Mouse (Mus musculus) thymus, adult 2 months (tissue): ENCODE measurements around the gene Ralbp1. TPM values are rescaled to one million over a fixed set of nuclear protein-coding genes. Genes with fewer than 3 reads are reported as not detected.

Source experiments
- DNase-seq: peaks from one replicate; pipeline ENCODE4 v3.0.0; 2021
- H3K27ac ChIP-seq: fragments of 200-500 bp; 2 replicates; pipeline ENCODE4 v1.5.1; 2012; ENCODE audit warnings: low read length, control low read depth; ENCODE audit not compliant: control insufficient read depth, insufficient read depth
- H3K27me3 ChIP-seq: fragments of 200-500 bp; 2 replicates; pipeline ENCODE4 v1.6.1; 2012; ENCODE audit warnings: mild to moderate bottlenecking, low read length, moderate library complexity, mixed read lengths; ENCODE audit not compliant: control insufficient read depth, insufficient read depth
- H3K36me3 ChIP-seq: fragments of 200-500 bp; 2 replicates; pipeline ENCODE4 v1.6.1; 2012; ENCODE audit warnings: mild to moderate bottlenecking, low read length, moderate library complexity; ENCODE audit not compliant: control insufficient read depth, insufficient read depth
- H3K4me1 ChIP-seq: fragments of 200-500 bp; replicated peaks from 2 replicates; pipeline ENCODE4 v1.6.1; 2012; ENCODE audit warnings: low read length; ENCODE audit not compliant: control insufficient read depth, insufficient read depth
- H3K4me3 ChIP-seq: fragments of 200-500 bp; 2 replicates; pipeline ENCODE4 v1.5.1; 2012; ENCODE audit warnings: mild to moderate bottlenecking, low read length, control low read depth, moderate library complexity; ENCODE audit not compliant: control insufficient read depth, insufficient read depth
- CTCF ChIP-seq: fragments of 200-500 bp; IDR thresholded peaks from 2 replicates; pipeline ENCODE4 v1.5.1; 2012; ENCODE audit warnings: mild to moderate bottlenecking, control low read depth, low read length, moderate library complexity, borderline replicate concordance; ENCODE audit not compliant: control insufficient read depth, poor library complexity, insufficient read depth; ENCODE audit errors: extremely low read depth
- POLR2A ChIP-seq: fragments of 200-500 bp; IDR thresholded peaks from 2 replicates; pipeline ENCODE4 v1.6.1; 2012; ENCODE audit warnings: mild to moderate bottlenecking, low read length, control low read depth, moderate library complexity; ENCODE audit not compliant: control insufficient read depth, poor library complexity, insufficient read depth; ENCODE audit errors: extremely low read depth
- WGBS: fragments of 180-500 bp; shearing (Covaris S2); methylation state at CpG from one replicate; pipeline ENCODE4 v1.1.7; 2018; 5-methylcytosine and 5-hydroxymethylcytosine counted together
- polyA plus RNA-seq: library from polyadenylated mRNA; depleted of rRNA; stranded (reverse); fragments of >200 nt; gene quantifications from 2 replicates; pipeline ENCODE4 v1.2.3, GENCODE M21; 2012

The Ralbp1 gene
- polyA plus RNA-seq, 1 experiment, result 47.6 TPM

DNA sequence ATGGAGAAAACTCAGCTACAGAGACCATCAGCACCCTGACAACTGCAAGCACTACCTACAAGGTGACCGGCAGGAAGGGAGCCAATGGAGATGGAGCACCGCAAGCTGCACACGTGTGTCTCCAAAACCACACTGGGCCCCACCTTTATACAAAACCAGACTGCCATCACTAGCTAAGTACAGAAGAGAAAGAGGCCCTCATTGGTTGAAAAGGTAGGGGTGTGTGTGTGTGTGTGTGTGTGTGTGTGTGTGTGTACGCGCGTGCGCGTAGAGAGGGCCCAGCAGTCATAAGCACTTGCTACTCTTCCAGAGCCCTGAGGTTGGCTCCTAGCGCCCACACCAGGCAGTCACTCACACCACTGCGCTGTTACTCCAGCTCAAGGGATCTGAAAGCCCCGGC is 11.8 kb downstream of the Ralbp1 start:
- no peak for DNase-seq
- no peaks in the 10 kb centered on the region for H3K36me3 ChIP-seq
- 60% methylated on average over 11 of the region's 11 CpGs for WGBS
- H3K4me3 ChIP-seq, result no peak overlapping the region
- H3K27ac ChIP-seq, result no peak overlapping the region
- TF ChIP-seq CTCF, result no peak
- no peak for TF ChIP-seq POLR2A
- peaks cover 25% of the 10 kb centered on the region for H3K4me1 ChIP-seq
- no peaks in the 10 kb centered on the region for H3K27me3 ChIP-seq

DNA sequence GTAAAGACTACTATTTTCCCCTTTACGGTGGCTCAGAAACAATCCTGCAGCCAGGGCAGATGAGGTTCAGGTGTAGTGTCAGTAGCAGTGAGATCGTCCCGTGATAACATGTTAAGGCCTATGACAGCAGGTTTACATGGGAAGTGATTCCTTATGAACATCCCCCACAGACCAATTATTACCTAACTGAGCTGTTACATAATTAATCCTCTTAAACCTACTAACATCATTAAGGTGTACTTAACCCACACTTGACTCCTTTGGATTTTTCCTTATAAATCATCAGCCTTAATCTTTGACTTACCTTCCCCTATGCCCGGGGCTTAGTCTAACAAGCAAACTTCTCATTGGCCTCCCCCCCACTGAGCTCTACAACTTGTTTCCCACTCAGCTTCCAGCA is 12.4 kb downstream of the Ralbp1 start:
- H3K4me1 ChIP-seq, result peaks cover 25% of the 10 kb centered on the region
- no peak overlapping the region for H3K4me3 ChIP-seq
- TF ChIP-seq CTCF, result no peak
- TF ChIP-seq POLR2A, result no peak
- no peak overlapping the region for H3K27ac ChIP-seq
- no peak for DNase-seq
- no peaks in the 10 kb centered on the region for H3K27me3 ChIP-seq
- WGBS, result 91% methylated on average over 4 of the region's 4 CpGs
- no peaks in the 10 kb centered on the region for H3K36me3 ChIP-seq

DNA sequence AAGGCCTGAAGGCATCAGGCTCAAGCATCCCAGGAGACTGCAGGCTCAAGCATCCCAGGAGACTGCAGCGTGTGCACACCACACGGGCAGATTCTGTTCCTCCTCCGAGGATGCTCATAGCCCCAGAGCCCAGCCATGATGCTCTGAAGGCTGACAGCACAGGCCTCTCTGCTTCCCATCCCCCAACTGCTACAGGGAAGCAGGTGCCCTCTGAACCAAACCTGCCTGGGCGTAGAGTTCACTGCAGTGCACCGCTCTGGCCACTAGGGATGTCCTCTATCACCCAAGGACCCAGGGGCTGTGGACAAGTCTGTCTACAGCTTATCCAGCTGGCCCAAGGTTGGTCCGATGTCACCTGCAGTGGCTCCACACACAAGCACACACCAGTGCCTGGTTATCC is 12.9 kb downstream of the Ralbp1 start:
- DNase-seq, result peak; percentile 70
- Histone ChIP-seq H3K4me1 (peaks cover 25% of the 10 kb centered on the region), H3K36me3 (no peaks in the 10 kb centered on the region), H3K27ac (peak overlapping the region; percentile 50), H3K4me3 (no peak overlapping the region), H3K27me3 (no peaks in the 10 kb centered on the region)
- TF ChIP-seq CTCF (peak; percentile 88), POLR2A (no peak)
- 57% methylated on average over 6 of the region's 6 CpGs for WGBS

DNA sequence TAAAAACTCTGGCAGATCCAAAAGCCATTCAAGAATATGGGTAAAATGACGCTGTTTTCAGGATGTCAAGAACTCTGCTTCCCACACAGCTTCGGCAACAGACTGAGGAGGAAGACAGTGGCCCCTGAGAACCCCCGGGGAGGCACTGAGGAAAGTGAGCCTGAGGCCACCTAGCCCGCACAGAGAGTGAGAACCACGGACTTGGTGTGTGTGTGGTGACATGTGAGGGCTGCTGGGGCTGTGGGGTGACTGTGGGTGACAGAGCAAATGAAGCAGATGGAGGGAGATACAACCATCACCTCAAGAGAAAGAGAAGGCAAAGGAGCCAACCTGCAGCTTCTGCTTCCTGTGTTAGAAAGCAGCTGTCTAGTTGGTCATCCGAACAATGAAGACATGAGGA is 13.5 kb downstream of the Ralbp1 start:
- no peak overlapping the region for H3K4me3 ChIP-seq
- H3K27ac ChIP-seq, result peak overlapping the region; percentile 50
- no peaks in the 10 kb centered on the region for H3K27me3 ChIP-seq
- H3K36me3 ChIP-seq, result no peaks in the 10 kb centered on the region; the same call in 1 of the 2 replicates
- WGBS, result 7% methylated on average over 6 of the region's 6 CpGs
- H3K4me1 ChIP-seq, result peaks cover 25% of the 10 kb centered on the region
- TF ChIP-seq POLR2A (no peak), CTCF (no peak)
- no peak for DNase-seq

DNA sequence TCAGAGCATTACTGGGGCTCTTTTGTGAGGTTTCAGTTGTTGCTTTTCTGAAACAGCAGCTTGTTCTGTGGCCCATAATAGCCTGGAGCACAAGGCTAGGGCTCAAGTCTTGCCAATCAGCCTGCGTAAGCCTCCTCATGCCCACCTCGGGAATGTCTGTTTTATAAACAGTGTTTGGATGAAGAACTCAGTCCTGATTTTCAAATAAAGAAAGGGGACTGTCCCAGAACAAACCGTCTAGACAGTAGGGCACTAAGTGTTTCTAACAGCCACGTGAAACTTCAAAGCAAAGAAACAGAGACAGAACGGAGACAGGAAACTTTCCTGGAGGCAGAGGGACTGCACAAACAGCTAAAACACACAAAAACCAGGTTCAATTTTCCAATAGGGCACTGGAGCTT is 14.0 kb downstream of the Ralbp1 start:
- Histone ChIP-seq H3K27me3 (no peaks in the 10 kb centered on the region), H3K4me1 (peaks cover 25% of the 10 kb centered on the region), H3K36me3 (no peaks in the 10 kb centered on the region; the same call in 1 of the 2 replicates), H3K27ac (no peak overlapping the region; the same call in none of the 2 replicates), H3K4me3 (no peak overlapping the region)
- 22% methylated on average over 5 of the region's 5 CpGs for WGBS
- DNase-seq, result no peak
- no peak for TF ChIP-seq CTCF
- no peak for TF ChIP-seq POLR2A

DNA sequence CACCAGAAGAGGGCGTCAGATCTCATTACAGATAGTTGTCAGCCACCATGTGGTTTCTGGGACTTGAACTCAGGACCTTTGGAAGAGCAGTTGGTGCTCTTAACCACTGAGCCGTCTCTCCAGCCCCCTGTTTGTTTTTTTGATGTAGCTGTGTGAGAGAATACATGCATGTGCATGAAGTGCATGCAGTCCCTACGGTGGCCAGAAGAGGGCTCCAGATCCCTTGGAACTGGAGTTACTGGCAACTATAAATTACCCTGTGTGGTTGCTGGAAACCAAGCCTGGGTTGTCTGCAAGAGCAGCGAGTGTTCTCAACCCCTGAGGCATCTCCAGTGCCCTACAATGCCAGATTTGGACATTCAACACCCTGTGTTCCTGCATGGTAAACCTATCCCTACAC is 15.5 kb downstream of the Ralbp1 start:
- Histone ChIP-seq H3K36me3 (no peaks in the 10 kb centered on the region; the same call in 1 of the 2 replicates), H3K27ac (no peak overlapping the region), H3K4me3 (no peak overlapping the region), H3K27me3 (no peaks in the 10 kb centered on the region), H3K4me1 (peaks cover 25% of the 10 kb centered on the region)
- WGBS, result 35% methylated on average over 4 of the region's 4 CpGs
- no peak for TF ChIP-seq POLR2A
- peak; percentile 30; the same call in 1 of the 2 replicates for TF ChIP-seq CTCF
- DNase-seq, result peak; percentile 85

DNA sequence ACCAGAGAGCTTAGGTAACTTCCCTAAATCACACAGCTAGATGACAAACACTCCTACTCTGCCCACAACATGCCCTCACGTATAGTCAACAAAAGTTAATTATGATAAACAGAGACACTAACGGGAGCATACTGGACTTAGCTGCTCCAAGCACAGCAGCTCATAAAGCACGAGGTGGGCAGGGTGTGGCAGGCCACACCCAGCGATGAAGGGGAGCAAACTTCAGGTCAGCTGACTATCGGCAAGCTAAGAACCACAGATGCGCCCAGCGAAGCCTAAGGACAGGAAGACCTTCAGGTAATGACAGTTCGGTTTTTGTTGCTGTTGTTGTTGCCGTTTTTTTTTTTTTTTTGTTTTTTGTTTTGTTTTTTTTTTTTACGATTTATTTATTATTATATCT is 15.9 kb downstream of the Ralbp1 start:
- DNase-seq, result no peak
- H3K4me3 ChIP-seq, result no peak overlapping the region
- 90% methylated on average over 10 of the region's 10 CpGs for WGBS
- no peak overlapping the region for H3K27ac ChIP-seq
- no peaks in the 10 kb centered on the region; the same call in 1 of the 2 replicates for H3K36me3 ChIP-seq
- TF ChIP-seq CTCF (no peak), POLR2A (no peak)
- H3K4me1 ChIP-seq, result peaks cover 24% of the 10 kb centered on the region
- H3K27me3 ChIP-seq, result no peaks in the 10 kb centered on the region
